Mouse (Mus musculus): ENCODE results near the gene Appl1. TPM values are rescaled to one million over a fixed set of nuclear protein-coding genes. Genes with fewer than 3 reads are reported as not detected.
"Not testable (repeated sequence)": the region's sequence is repeated elsewhere in the genome, so short reads cannot be mapped to it uniquely, and the experiment has no call there.

Gene Appl1
- total RNA-seq, 2 experiments from 2014 or later, result 59.8 to 63.0 TPM

DNA sequence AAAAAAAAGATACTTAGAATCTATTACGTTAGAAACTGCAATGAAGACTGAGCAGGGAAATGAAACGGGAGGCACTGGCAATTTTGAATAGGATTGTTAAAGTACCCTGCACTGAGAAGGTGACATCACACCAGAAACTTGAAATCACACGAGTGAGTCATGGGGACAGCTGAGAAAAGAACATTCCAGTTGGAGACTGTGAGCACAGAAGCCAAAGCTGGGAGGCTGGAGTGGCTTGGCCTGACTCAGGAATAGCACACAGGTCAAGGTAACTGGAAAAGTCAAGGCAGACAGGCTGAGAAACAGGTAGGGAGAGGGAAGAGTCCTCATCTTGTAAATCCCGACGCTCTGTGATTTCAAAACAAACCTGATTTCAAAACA, 11.1 kb upstream of the Appl1 start:
- no peak for DNase-seq (ENCODE audit: low spot score in 2 of 2)
- no peak for TF ChIP-seq CTCF (conservative IDR thresholded peaks at IDR 0.05)
- no peak overlapping the region for H3K4me3 ChIP-seq
- H3K27ac ChIP-seq, result no peak overlapping the region

DNA sequence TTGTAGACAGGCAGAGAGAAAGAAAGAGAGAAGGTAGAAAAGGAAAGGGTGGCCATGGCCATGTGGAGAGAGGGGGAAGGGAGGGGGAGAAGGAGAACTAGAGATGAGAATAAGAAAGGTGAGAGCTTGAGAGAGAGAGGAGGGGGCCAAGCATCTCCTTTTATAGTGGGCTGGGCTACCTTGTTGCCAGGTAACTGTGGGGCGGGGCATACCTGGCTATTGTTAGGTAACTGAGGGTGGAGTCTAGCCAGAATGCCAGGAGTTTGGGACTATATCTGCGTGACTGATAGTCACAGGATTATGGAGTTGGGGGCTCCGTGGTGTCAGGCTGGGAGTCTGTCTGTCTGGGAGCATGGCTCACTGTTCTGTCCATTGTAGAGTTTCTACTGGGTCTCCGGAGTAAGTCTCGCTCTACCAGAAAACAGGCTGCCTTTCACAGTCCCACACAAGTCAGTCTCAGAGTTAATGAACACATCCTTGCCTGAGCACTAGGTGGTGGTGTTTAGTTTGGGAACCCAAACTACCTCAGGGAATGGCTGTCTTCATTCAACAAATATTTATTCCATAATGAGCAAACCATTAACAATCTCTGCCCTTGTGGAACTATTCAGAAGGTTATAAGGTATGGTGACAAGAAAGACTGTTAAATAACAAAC, 10.6 kb upstream of the Appl1 start:
- no peak overlapping the region for H3K27ac ChIP-seq
- no peak for DNase-seq (ENCODE audit: low spot score in 2 of 2)
- peak; percentile 62 for TF ChIP-seq CTCF (conservative IDR thresholded peaks at IDR 0.05)
- no peak overlapping the region for H3K4me3 ChIP-seq

DNA sequence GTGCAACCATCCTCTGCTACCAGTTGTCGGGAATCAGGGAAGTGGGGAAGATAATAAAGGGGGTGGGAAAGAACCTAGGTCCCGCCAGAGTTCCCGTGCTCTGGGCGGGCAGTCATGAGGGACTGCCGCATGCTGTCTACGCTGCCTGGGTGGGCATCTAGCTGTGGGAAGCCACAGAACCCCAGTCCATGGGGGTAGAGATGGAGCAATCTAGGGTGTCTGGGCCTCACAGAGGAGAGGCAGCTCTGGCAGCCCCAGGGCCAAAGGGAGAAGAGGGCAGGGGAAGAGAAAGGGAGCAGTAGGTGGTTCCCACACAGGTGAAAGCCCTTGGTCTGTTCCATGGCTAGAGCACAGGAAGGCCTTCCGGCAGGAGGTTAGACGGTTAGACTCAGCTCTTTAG, 10.0 kb upstream of the Appl1 start:
- no peak for DNase-seq (ENCODE audit: low spot score in 2 of 2)
- TF ChIP-seq CTCF (conservative IDR thresholded peaks at IDR 0.05), result no peak
- no peak overlapping the region for H3K4me3 ChIP-seq
- H3K27ac ChIP-seq, result no peak overlapping the region

DNA sequence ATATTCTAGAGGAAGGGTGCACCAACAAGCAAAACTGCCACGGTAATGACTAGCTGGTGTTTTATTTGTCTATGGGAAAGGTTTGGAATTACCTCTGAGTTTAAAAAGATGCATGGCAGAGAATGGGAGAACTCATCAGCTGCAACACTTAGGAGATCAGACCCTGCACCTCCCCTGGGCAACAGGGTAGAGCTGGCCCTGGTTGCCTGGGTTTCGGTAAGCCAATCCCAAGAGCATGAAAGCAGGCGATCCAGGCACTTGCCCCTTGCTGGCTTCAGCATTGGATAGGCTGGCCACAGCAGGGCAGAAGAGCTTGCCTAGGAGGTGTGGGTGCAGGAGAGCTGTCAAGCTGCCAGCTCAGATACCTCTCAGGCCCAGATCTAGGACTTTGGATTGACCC, 8.8 kb upstream of the Appl1 start:
- Histone ChIP-seq H3K27ac (no peak overlapping the region), H3K4me3 (no peak overlapping the region)
- no peak for DNase-seq (ENCODE audit: low spot score in 2 of 2)
- TF ChIP-seq CTCF (conservative IDR thresholded peaks at IDR 0.05), result no peak

DNA sequence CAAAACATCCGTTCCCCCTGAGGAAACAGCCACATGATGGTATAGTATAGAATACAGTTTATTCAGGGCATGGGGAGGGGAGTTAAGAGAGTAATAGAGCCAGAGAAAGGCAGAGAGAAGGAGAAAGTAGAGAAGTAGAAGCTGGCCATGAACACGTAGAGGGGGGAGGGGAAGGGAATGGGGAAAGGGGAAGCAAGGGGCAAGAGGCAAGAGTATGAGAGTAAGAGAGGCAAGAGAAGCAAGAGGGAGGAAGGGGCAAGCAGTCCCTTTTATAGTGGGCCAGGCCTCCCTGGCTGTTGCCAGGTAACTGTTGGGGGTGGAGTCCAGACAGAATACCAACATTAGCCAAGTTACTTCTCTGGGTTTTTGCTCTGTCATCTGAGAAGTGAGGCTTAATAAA, 6.5 kb upstream of the Appl1 start:
- no peak for TF ChIP-seq CTCF (conservative IDR thresholded peaks at IDR 0.05)
- Histone ChIP-seq H3K27ac (no peak overlapping the region), H3K4me3 (no peak overlapping the region)
- no peak for DNase-seq (ENCODE audit: low spot score in 2 of 2)

DNA sequence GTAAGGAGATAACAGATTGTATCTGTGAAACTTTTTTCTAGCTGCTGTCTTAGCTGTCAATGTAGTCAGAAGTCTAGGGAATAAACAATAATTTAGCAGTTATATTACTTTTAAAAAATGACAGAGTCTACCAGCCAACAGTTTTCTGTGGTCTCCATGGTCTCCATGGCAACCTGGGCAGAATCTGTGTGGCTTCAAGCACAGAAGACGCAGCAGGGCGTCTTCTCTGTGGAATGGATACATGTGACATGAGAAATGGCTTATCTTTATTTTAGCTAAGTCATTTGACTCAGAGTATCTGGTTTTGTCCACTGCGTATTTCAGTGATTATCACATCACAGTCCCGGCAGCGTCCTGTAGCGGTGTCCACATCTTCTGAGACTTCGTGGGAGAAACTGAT, 5.2 kb upstream of the Appl1 start:
- Histone ChIP-seq H3K4me3 (no peak overlapping the region), H3K27ac (no peak overlapping the region)
- no peak for TF ChIP-seq CTCF (conservative IDR thresholded peaks at IDR 0.05)
- DNase-seq (ENCODE audit: low spot score in 2 of 2), result peak in 1 of 2 experiments; percentile 13

DNA sequence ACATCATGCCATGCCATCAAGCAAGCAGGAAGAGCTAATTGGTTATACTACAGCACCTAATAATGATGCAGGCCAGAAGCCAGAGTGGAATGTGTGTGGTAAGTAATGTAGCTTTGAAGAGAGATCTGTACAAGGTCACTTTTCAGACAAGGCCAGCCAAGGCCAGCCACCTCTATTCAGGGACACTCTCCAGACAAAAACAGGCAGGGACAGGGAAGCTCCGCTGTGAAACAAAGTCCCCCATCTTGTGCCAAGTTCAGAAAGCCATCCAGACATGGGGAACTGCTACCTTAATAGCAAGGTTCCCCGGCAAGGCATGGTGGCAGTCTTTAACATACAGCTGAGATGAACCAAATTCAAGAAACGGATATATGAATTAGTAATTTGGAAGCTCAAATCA, 4.5 kb upstream of the Appl1 start:
- no peak for DNase-seq (ENCODE audit: low spot score in 2 of 2)
- TF ChIP-seq CTCF (conservative IDR thresholded peaks at IDR 0.05), result no peak
- Histone ChIP-seq H3K27ac (no peak overlapping the region), H3K4me3 (no peak overlapping the region)

DNA sequence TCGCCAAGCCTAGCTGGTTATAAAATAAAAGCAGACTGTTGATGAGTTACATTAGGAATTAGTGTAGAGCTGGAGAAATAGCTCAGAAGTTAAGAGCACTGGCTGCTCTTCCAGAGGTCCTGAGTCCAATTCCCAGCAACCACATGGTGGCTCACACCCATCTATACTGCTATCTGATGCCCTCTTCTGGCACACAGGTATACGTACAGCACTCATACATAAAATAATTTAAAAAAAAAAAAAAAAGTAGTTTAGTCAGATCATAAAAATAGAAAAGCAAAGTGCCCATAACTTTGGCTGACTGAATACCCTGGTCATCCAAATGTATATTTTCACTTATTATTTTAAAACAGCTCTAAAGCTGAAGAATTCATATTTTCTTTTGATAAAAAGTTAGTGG, 2.1 kb upstream of the Appl1 start:
- TF ChIP-seq CTCF (conservative IDR thresholded peaks at IDR 0.05), result peak; percentile 25; the same call in 1 of the 2 replicates
- Histone ChIP-seq H3K27ac (no peak overlapping the region), H3K4me3 (no peak overlapping the region)
- no peak for DNase-seq (ENCODE audit: low spot score in 2 of 2)

DNA sequence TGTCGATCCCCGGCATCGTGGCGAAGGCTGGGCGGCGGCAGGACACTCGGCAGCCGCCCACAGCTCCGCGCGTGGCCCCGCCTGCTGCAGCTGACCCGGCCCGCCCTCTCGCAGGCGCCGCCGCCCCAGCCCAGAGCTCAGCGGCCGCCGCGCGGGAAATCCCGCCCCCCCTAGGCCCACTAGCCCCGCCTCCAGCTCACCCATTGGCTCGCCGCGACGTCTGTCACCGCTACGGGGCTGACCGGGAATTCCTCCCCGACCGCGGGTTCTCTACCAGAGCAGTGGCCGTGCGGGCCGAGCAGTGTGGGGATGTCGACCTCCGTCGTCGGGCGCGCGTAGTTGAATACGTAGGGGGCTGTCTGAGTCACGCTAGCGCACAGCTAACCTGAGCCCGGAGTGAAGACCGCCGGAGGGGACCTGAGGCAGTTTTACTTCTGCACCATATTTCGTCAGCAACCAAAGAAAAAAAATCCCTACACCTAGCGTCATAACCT, 546 bp downstream of the Appl1 start:
- Histone ChIP-seq H3K27ac (peak overlapping the region; percentile 95), H3K4me3 (peak overlapping the region; percentile 64)
- DNase-seq (ENCODE audit: low spot score in 2 of 2), result peak; percentile 93 to 97
- TF ChIP-seq CTCF (conservative IDR thresholded peaks at IDR 0.05), result no peak

DNA sequence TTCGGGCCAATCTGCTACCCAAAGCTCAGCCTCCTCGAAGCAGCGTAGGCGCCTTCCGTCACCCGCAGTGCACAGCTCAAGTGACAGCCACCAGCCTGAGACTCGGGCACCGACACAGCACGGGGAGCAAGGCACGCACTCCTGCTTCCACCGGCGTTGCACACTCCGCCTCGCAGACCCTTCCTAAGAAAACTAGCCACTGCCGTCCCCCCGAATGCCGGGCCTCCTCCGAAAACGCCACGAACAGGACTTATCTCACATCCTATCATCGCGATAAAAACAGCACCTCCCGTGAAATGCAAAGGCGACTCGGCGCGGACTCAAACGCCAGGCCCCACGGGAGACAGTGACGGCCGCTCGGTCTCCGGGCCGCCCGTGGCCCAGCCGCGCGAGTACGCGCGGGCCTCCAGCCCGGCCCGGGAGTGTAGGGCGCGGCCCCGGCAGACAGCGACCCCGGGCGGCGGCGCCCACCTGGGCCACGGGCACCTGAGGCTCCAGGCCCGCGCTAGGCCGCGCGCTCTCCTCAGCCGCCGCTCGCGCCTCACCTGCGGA, 1.1 kb downstream of the Appl1 start:
- no peak for TF ChIP-seq CTCF (conservative IDR thresholded peaks at IDR 0.05)
- DNase-seq (ENCODE audit: low spot score in 2 of 2), result peak; percentile 55 to 58
- Histone ChIP-seq H3K4me3 (peak overlapping the region; percentile 64), H3K27ac (peak overlapping the region; percentile 95)

DNA sequence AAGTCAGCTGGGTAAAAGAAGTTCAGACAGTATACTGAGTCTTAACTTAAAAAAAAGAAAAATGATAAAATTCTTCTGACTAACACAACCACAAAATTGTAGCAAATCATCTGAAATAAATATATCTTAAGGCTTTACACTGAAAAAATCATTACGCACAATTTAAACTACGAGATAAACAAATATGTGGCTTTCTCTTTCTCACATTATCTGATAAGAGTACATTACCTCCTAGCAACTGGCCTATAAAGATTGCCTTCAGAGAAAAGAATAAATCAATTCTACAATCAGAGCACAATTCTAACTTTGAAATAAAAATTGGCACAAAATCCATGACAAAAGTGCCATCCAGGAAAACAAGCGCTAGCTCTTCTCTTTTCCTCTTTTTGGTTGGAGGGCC, 1.9 kb downstream of the Appl1 start:
- Histone ChIP-seq H3K4me3 (peak overlapping the region; percentile 64), H3K27ac (peak overlapping the region; percentile 95; the same call in 1 of the 2 replicates)
- TF ChIP-seq CTCF (conservative IDR thresholded peaks at IDR 0.05), result no peak
- DNase-seq (ENCODE audit: low spot score in 2 of 2), result no peak

DNA sequence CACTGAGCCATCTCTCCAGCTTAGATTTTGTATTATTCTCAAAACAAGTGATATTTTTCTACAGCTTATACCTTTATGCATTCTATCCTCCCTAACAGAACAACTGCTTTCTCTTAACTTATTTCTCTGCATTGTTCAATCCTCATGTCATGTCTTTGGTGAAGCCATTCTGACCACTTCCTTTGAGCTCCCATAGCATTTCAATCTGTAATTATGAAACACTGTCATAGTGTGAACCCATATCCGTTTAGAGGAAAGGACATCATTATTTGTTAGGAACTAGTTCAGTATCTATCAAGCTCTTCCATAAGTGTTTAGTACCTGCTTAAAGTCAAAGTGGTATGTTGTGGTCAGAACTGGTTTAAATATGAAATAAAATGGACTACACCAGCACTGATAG, 10.5 kb downstream of the Appl1 start:
- Histone ChIP-seq H3K4me3 (no peak overlapping the region), H3K27ac (no peak overlapping the region)
- TF ChIP-seq CTCF (conservative IDR thresholded peaks at IDR 0.05), result no peak
- DNase-seq (ENCODE audit: low spot score in 2 of 2), result no peak

DNA sequence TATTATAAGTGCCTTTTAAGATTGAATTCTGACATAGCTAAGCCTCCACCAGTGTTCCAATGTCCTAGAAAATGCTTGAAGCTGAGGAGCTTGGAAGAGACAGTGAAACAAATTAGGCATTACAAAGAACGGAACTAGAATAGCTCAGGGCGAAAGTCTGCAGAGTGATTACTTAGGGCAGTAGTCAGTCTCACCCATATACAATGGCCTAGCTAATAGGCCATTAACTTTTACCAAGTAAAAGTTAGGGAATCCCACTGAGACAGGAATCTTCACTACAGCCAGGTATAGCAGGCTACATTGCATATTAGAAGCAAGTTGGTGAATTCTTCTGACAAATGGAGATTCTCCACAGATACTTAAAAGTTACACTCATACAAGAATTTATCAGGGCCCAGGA, 14.9 kb downstream of the Appl1 start:
- DNase-seq (ENCODE audit: low spot score in 2 of 2); H3K27ac ChIP-seq; H3K4me3 ChIP-seq: not testable (repeated sequence)

DNA sequence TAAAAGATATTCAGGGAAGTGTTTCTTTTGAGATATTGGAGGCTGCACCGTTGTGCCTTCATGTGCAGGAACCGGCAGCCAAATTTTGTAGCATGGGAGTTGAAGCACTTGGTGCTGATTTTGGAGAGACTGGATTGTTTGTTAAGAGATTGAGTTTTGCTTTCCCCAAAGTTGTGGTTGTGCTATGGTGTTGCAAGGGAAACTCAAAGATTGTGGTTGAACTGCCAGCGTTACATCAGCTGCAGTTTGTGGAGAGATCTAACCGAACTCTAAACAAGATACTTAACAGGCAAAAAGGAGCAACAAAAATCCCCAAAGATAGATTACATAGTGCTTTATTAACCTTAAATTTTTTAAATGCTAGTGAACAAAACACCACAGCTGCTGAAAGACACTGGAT, 35.5 kb downstream of the Appl1 start:
- H3K27ac ChIP-seq, result no peak overlapping the region
- no peak for DNase-seq (ENCODE audit: low spot score in 2 of 2)
- no peak for TF ChIP-seq CTCF (conservative IDR thresholded peaks at IDR 0.05)
- no peak overlapping the region for H3K4me3 ChIP-seq
